Mouse (Mus musculus) gastrocnemius, adult 8-10 months (tissue): Measurements from ENCODE around the gene Tmem128. TPM values are rescaled to one million over a fixed set of nuclear protein-coding genes. Genes with fewer than 3 reads are reported as not detected.
A peak's percentile ranks its signal among the peaks of the same experiment; 100 is the strongest.

Source experiments
- DNase-seq, 2 experiments: peaks; one replicate each; pipeline ENCODE4 v3.0.0; 2022; ENCODE audit warnings: low spot score in 2 of 2
- total RNA-seq, 4 experiments: library from RNA; stranded (reverse); gene quantifications; 2 replicates each; pipeline ENCODE4 v1.2.4; 2022

Tmem128 gene
- total RNA-seq, 4 experiments from 2014 or later, result 6.7 to 8.2 (median 7.1) TPM

- no peak for DNase-seq
Observed at GRCm38 (mm10) chr5:38277936-38278600, 18.1 kb downstream of the Tmem128 start.

GRCm38 (mm10) chr5:38280075-38280474 lies 20.1 kb downstream of the Tmem128 start:
- no peak for DNase-seq

- no peak for DNase-seq
Observed at GRCm38 (mm10) chr5:38285724-38286123, 25.7 kb downstream of the Tmem128 start.

GRCm38 (mm10) chr5:38288476-38288875 lies 28.5 kb downstream of the Tmem128 start:
- DNase-seq, result no peak

DNA sequence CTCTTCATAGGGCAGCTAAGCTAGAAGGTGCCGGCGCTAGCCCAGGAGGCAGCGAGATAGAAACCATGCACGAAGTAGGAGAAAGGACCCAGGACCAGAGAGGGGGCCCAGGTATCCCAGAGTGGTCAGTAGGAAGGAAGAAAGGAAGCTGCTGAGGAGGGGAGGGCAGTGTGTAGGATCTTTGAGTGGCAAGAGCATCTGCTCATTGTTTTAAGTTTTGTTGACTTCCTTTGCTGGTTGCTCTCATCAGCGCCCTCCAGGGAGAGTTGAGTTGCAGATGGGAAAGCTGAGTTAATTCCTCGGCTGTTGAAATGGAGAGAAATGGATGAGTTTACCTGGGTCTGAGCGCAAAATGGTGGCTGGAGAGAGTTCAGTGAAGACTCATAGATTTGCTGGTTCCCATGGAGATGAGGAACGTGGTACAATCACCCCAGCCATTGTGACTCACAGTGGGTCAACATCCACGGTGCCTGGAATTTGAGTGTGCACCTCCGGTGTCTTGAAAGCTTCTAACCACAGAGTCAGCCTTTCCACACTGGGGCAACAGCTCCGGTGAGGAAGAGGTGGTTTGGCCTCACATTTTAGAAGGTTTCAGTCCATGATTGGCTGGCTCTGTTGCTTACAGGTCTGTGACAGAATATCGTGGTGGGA lies 41.9 kb downstream of the Tmem128 start:
- no peak for DNase-seq

DNA sequence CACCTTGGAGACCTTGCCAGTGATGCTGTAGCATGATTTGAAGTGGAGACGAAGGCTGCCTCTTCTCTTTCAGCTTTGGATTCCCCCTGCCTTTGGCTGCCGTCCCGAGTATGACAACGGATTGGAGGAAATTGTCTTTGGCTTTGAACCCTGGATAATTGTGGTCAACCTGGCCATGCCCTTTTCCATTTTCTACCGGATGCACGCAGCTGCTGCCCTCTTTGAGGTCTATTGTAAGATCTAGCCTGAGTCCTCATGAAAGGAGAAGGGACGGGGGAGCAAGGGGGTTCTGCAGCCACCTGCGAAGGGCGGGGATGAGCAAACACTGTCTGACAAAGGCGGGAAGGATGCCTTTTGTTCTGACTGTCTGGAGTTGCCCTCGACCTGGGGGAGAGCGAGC lies 42.7 kb downstream of the Tmem128 start:
- DNase-seq, result no peak

DNA sequence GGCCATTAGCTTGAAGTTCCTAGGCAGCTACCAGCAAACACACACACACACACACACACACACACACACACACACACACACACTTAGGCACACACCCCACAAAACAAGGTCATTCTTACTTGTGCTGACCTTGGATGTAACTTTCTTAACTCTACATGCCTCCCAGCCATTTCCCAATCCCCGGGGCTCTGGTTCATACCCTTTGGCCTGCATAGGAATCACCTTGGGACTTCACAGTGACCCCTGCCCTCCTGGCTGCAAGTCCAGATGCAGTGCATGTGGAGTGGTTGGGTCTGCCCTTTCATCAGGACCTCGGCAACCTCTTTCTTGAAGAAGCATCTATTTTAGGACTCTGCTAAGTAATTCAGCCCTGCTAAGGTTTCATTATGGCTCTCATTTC lies 45.3 kb downstream of the Tmem128 start:
- no peak for DNase-seq

DNA sequence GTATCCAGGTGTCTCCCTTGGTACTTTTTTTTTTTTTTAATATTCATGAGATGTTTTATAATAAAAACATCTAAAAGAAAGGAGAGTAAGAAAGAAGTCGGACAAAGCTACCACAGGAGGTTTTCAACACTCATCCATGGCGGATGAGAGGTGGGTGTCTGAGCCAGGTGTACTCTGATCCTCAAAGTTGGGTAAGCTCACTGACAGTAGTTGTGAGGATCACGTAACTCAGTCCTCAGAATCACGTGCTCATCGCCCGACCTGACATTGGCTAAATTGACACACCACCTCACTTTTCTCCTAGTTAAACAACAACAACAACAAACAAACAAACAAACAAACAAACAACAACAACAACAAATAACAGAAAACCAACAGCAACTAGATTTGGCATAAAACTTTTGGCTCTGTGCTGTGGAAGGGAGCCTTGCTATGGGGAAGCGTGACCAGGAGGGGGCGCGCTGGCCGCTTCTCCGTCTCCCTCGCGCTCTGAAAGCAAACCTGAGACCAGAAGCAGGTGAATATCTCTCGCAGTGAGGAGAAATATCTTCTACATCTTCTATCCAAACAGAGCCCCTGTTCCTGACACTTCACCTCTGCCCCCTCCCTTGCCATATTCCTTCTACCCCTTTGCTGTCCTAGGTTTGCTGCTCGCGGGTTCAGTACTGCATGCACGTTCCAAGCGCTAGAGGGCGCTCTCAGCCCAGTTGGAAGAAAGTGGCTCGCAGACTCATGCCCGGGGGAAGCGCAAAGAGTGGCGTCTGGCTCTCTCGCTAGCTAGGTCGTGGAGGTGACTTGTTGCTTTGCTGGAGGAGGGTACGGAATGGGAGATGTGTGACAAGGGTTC lies 47.5 kb downstream of the Tmem128 start:
- DNase-seq, result peak; percentile 75

DNA sequence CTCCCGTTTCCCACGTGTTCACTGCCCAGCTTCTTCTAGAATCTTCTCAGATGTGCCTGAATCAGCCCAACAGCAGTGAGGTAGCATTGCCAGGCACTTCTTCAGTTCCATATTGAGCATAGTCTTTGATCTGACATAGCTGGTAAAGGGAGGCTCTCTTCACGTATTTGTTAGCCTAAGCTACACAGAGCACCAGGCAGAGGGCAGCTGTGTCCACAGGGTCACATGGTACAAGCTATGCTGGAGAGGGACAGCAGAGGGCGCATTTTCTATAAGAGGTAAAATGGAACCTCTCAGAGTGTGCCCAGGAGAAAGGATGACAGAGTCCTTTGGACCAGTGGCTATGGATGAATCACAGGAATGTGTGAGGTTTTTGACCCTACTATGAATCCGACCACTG lies 48.9 kb downstream of the Tmem128 start:
- DNase-seq, result peak in 1 of 2 experiments; percentile 25

GRCm38 (mm10) chr5:38309795-38310194 lies 49.8 kb downstream of the Tmem128 start:
- no peak for DNase-seq

Other genes starting within 250 kb of the Tmem128 start
- 10 to 100 TPM; 10.6 to 13.3 (median 12.6) TPM for gene Stx18, start 221.4 kb upstream of the Tmem128 start, total RNA-seq
- gene Nsg1, start 100.3 kb upstream of the Tmem128 start, total RNA-seq, result 1 to 10 TPM in 3 of 4 experiments, under 1 TPM in 1; 0.63 to 1.8 (median 1.4) TPM
- 1 to 10 TPM; 2.4 to 3.8 (median 3.3) TPM for gene Zbtb49, start 39.7 kb upstream of the Tmem128 start, total RNA-seq
- gene Lyar, start 39.7 kb upstream of the Tmem128 start, total RNA-seq, result 10 to 100 TPM; 17.2 to 25.7 (median 19.4) TPM
- gene Otop1, start 15.8 kb downstream of the Tmem128 start, total RNA-seq, result under 1 TPM; 0.19 to 0.38 (median 0.29) TPM
- gene Drd5, start 59.2 kb downstream of the Tmem128 start, total RNA-seq, result not detected
- under 1 TPM; 0.31 to 0.92 (median 0.61) TPM for gene Slc2a9, start 243.0 kb downstream of the Tmem128 start, total RNA-seq